Mouse (Mus musculus) limb, embryonic 15.5 days (tissue): ENCODE data around the gene Tmem236. TPM values are rescaled to one million over a fixed set of nuclear protein-coding genes. Genes with fewer than 3 reads are reported as not detected.
"Not testable (repeated sequence)": the region's sequence is repeated elsewhere in the genome, so short reads cannot be mapped to it uniquely, and the experiment has no call there.

Experiments
- ATAC-seq: fragments of 200-750 bp; cut with Nextera tagmentation; 2 replicates; pipeline ENCODE4 v1.8.0; 2017; ENCODE audit warnings: low read depth, moderate TSS enrichment; ENCODE audit not compliant: insufficient number of reproducible peaks, low FRiP score, low TSS enrichment
- H3K27ac ChIP-seq: fragments of 300-500 bp; sonication (generic); 2 replicates; pipeline ENCODE4 v1.5.1; 2015; ENCODE audit warnings: moderate library complexity, mild to moderate bottlenecking, inconsistent platforms
- H3K27me3 ChIP-seq: fragments of 300-500 bp; sonication (generic); 2 replicates; pipeline ENCODE4 v1.6.1; 2015; ENCODE audit warnings: inconsistent platforms
- H3K36me3 ChIP-seq: fragments of 300-500 bp; sonication (generic); 2 replicates; pipeline ENCODE4 v1.6.1; 2015; ENCODE audit warnings: inconsistent platforms
- H3K4me1 ChIP-seq: fragments of 300-500 bp; sonication (generic); 2 replicates; pipeline ENCODE4 v1.6.1; 2015; ENCODE audit warnings: inconsistent platforms
- H3K4me2 ChIP-seq: fragments of 300-500 bp; sonication (generic); 2 replicates; pipeline ENCODE4 v1.6.1; 2015; ENCODE audit warnings: mild to moderate bottlenecking, inconsistent platforms
- H3K4me3 ChIP-seq: fragments of 300-500 bp; sonication (generic); 2 replicates; pipeline ENCODE4 v1.5.1; 2015; ENCODE audit warnings: mild to moderate bottlenecking, inconsistent platforms
- H3K9ac ChIP-seq: fragments of 300-500 bp; sonication (generic); 2 replicates; pipeline ENCODE4 v1.6.1; 2015; ENCODE audit warnings: inconsistent platforms
- H3K9me3 ChIP-seq: fragments of 300-500 bp; sonication (generic); 2 replicates; pipeline ENCODE4 v1.6.1; 2016; ENCODE audit warnings: inconsistent platforms
- WGBS: fragments of 180-500 bp; shearing (Covaris S2); methylation state at CpG from one replicate; pipeline ENCODE4 v1.1.7; 2015; 5-methylcytosine and 5-hydroxymethylcytosine counted together
- polyA plus RNA-seq: library from polyadenylated mRNA; unstranded; fragments of >200 nt; fragmentation: Nextera tagmentation; extraction: Ambion mirVana; gene quantifications from 2 replicates; pipeline ENCODE4 v1.2.1, GENCODE M21; 2015

The Tmem236 gene
- polyA plus RNA-seq, 1 experiment from 2014 or later, result 0.09 TPM

DNA sequence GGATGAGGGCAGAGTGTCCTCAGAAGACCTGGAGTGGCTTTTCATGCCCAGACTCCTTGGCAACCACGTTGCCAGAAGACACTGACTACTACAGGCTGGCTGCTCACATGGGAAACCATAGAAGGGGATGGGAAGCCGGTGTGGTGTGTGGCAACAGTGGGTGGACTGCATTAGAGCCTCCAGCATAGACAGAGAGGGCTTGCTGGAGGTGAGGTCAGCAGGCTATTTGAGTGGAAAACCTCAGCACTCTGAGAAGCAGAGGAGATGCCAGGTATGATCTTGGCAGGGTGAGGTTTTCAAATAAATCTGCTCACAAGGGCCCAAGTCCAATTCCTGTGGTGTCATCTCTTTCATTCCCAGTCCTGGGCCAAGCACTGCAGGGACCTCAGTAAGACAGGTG lies 25.3 kb downstream of the Tmem236 start:
- no peak overlapping the region for H3K4me2 ChIP-seq
- no peak for ATAC-seq
- no peak overlapping the region for H3K27ac ChIP-seq
- 50% methylated on average over 2 of the region's 2 CpGs for WGBS
- no peak overlapping the region for H3K4me3 ChIP-seq
- no peaks in the 10 kb centered on the region for H3K27me3 ChIP-seq
- H3K36me3 ChIP-seq, result no peaks in the 10 kb centered on the region
- no peaks in the 10 kb centered on the region for H3K4me1 ChIP-seq
- H3K9ac ChIP-seq, result no peak overlapping the region
- H3K9me3 ChIP-seq, result no peaks in the 10 kb centered on the region

DNA sequence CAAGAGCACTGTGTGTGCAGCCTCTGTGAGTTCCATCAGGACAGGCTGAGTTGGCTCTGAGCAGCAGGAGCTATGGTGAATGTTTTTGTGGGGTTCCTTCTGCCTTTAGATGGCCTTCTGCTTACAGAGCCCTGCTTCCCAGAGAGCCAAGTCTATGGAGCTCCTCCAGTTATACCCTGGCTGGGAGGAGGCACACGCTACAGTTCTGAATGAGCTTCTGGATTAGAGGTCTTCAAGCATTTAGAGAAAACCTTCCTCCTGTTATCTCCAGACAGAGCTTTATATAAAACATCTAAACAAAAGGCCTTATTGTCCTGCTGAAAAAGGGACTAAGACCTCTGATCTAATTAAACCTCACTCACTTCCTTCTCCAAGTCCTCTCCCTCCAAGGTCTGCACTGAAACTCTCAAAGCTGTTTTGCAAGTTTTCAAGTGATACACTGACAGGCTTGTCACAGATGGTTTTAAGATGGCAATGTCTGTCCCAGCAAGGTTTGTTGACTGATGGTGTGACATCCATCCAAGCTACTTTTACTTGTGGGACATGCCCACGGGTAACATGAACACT lies 26.6 kb downstream of the Tmem236 start:
- not testable (repeated sequence) for H3K9me3 ChIP-seq, H3K9ac ChIP-seq, H3K36me3 ChIP-seq, ATAC-seq, H3K4me2 ChIP-seq, H3K27ac ChIP-seq, H3K27me3 ChIP-seq, H3K4me1 ChIP-seq, H3K4me3 ChIP-seq
- WGBS, result 83% methylated on average over 1 of the region's 2 CpGs

DNA sequence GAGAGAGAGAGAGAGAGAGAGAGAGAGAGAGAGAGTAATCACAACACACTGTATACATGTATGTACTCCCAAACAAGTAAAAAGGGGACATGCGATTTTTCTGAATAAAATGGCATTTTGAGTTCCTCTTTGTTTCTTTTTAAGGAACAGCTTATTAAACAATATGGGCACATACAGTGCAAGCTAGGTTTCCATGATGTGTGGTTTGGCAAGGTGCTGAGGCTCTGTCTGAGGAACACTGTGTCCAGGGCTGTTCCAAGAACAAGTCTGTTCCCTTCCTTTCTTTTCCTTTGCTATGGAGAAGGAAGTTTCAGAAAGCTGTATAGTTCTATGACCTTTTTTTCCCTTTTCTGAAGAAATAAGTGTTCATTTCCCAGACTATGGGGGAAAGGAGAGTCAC lies 30.0 kb downstream of the Tmem236 start:
- Histone ChIP-seq H3K9ac (no peak overlapping the region), H3K27ac (no peak overlapping the region), H3K4me1 (no peaks in the 10 kb centered on the region), H3K4me3 (no peak overlapping the region), H3K27me3 (no peaks in the 10 kb centered on the region), H3K4me2 (no peak overlapping the region), H3K36me3 (no peaks in the 10 kb centered on the region), H3K9me3 (no peaks in the 10 kb centered on the region)
- 93% methylated on average over 1 of the region's 1 CpGs for WGBS
- ATAC-seq, result no peak

DNA sequence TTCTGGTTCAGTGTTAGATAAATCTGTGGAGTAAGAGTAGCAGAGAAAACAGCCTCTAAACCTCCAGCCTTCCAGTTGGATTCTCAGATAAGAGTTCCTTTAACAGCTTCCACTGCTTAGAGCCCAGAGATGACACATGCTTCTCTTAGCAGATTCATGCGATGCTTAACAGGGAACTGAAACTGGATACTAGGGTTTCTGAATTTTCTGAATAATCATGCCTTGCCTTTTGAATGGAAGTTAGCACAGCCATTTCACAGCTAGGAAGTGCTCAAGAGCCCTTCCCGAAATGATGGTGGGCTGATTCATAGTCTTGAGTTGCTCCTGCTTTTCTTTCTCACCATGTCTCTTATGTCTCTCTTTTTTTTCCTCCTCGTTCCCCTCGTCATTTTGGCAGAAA lies 32.5 kb downstream of the Tmem236 start:
- Histone ChIP-seq H3K27ac (no peak overlapping the region), H3K9ac (no peak overlapping the region), H3K4me1 (no peaks in the 10 kb centered on the region), H3K36me3 (no peaks in the 10 kb centered on the region), H3K9me3 (no peaks in the 10 kb centered on the region), H3K27me3 (no peaks in the 10 kb centered on the region), H3K4me3 (no peak overlapping the region), H3K4me2 (no peak overlapping the region)
- no peak for ATAC-seq
- 74% methylated on average over 4 of the region's 4 CpGs for WGBS

DNA sequence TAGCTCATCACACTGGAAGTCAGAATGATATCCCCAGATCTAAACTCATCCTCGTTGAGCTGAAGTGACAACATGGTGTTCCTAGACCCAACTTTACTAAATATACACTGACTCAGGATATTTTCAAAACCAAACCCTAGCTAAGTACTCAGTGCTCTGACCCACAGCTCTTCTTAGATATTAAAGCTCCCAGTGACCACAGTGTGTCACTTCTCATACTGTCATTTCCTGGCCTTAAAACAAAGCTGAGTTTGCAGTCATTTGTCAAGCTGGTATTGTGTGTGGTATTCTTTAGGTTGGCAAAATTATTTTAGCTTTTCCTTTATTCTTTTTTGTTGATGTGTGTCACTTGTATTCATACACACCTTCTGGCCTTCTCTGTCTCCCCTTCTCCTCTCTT lies 36.4 kb downstream of the Tmem236 start:
- WGBS, result 90% methylated on average over 1 of the region's 1 CpGs

DNA sequence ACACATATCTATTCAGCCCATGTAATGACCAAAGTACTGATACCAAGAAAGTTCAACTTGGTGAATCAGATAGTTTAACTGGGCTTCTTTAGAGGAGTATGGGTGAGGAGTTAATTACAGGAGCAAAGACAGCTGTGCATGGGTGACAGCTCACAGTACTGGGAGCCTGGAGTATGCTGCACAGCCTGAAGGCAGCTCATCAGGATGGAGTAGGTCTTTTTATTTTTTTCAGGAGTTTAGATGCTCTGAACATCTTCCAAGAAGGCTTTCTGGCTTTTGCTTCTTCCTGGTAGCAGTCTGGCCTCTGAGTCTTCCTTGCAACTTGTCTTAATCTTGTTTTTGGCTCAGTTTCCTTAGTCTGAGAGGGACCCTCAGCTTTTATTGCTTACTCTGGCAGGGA lies 37.3 kb downstream of the Tmem236 start:
- Histone ChIP-seq H3K4me3 (no peak overlapping the region), H3K4me2 (no peak overlapping the region), H3K27me3 (no peaks in the 10 kb centered on the region), H3K36me3 (no peaks in the 10 kb centered on the region), H3K27ac (no peak overlapping the region), H3K9ac (no peak overlapping the region), H3K9me3 (no peaks in the 10 kb centered on the region), H3K4me1 (no peaks in the 10 kb centered on the region)
- no peak for ATAC-seq

More for the DNA sequence above, 36.4 kb downstream of the Tmem236 start:
- Histone ChIP-seq H3K9me3 (no peaks in the 10 kb centered on the region), H3K4me3 (no peak overlapping the region), H3K27ac (no peak overlapping the region), H3K9ac (no peak overlapping the region), H3K27me3 (no peaks in the 10 kb centered on the region), H3K36me3 (no peaks in the 10 kb centered on the region), H3K4me1 (no peaks in the 10 kb centered on the region), H3K4me2 (no peak overlapping the region)
- ATAC-seq, result no peak

DNA sequence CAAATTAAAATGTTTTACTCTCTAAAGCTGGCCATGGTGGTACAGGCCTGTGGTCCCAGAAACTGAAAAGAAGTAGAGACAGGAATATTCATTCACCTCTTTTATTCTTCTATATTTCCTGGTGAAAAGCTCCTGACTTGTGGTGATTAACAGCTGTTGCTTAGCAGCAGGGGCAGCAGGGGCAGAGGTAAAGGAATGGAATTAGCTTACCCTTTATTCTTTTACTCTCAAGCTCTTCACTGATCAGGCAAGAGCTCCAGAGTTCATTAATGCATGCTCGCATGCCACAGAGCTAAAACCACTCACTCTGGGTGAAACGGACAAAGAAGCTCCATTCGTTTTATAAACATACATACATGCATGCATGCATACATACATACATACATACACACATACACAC lies 40.4 kb downstream of the Tmem236 start:
- WGBS, result 63% methylated on average over 3 of the region's 3 CpGs
- no peaks in the 10 kb centered on the region for H3K27me3 ChIP-seq
- no peaks in the 10 kb centered on the region for H3K4me1 ChIP-seq
- no peaks in the 10 kb centered on the region for H3K36me3 ChIP-seq
- ATAC-seq, result no peak
- H3K4me3 ChIP-seq, result no peak overlapping the region
- no peak overlapping the region for H3K4me2 ChIP-seq
- H3K9ac ChIP-seq, result no peak overlapping the region
- no peak overlapping the region for H3K27ac ChIP-seq
- H3K9me3 ChIP-seq, result no peaks in the 10 kb centered on the region

DNA sequence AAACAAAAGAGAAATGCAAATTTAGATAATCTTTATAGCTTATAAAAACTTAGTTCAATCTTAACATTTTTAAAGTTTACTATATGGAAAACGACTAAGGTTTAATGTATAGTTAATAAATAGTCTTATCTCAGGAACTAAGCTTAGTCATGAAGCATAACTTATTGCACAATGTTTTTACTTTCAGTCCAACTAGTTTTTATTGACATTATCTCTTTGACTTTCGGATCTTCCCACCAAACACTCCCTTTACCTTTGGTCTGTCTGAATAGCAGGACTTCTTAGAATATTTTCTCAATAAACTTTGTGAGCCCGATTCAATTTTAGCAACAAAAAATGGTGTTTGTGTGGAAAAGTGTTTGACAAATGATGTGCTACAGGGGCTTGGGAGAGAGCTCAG lies 42.3 kb downstream of the Tmem236 start:
- no peaks in the 10 kb centered on the region for H3K27me3 ChIP-seq
- no peak overlapping the region for H3K27ac ChIP-seq
- H3K4me3 ChIP-seq, result no peak overlapping the region
- whole genome bisulfite sequencing, result 75% methylated on average over 3 of the region's 3 CpGs
- ATAC-seq, result no peak
- H3K4me2 ChIP-seq, result no peak overlapping the region
- no peaks in the 10 kb centered on the region for H3K9me3 ChIP-seq
- no peaks in the 10 kb centered on the region for H3K4me1 ChIP-seq
- no peak overlapping the region for H3K9ac ChIP-seq
- H3K36me3 ChIP-seq, result no peaks in the 10 kb centered on the region

DNA sequence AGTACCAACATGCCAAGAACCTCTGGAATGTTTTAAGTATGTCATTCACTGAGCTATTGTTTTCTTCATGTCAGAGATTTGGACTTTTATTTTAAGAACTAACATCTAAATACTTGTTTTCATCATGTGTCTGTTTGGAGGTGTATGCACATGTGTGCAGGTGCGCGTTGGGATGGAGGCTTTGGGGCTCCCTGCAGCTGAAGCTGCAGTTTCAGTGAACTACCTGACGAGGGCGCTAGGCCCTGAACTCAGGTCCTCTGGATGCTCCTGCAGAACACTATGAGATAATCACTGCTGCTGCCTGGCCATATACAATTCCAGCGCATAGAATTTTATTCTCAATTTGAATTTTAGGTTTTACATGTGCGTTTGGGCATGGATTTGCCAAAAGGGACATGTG lies 43.8 kb downstream of the Tmem236 start:
- Histone ChIP-seq H3K9ac (no peak overlapping the region), H3K27ac (no peak overlapping the region), H3K27me3 (no peaks in the 10 kb centered on the region), H3K4me1 (no peaks in the 10 kb centered on the region), H3K36me3 (no peaks in the 10 kb centered on the region), H3K9me3 (no peaks in the 10 kb centered on the region), H3K4me2 (no peak overlapping the region), H3K4me3 (no peak overlapping the region)
- WGBS, result 75% methylated on average over 6 of the region's 6 CpGs
- no peak for ATAC-seq

DNA sequence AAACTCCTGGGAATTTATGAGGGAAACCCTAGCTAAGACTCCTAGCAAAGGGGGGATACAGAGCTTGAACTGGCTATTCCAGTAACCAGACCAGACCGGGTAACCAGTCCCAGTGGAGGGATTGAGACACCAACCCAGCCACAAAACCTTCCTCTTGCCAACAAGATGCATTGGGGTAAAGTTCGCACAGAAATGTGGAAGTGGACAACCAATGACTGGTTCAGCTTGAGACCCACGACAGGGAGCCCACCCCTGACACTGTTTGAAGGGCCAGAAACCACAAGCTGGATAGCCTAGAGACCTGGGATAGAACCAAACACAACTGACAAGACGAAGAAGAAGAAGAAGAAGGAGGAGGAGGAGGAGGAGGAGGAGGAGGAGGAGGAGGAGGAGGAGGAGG lies 50.1 kb downstream of the Tmem236 start:
- H3K27ac ChIP-seq, result no peak overlapping the region
- no peak for ATAC-seq
- no peaks in the 10 kb centered on the region for H3K36me3 ChIP-seq
- H3K4me2 ChIP-seq, result no peak overlapping the region
- WGBS, result 76% methylated on average over 3 of the region's 4 CpGs
- no peaks in the 10 kb centered on the region for H3K27me3 ChIP-seq
- no peak overlapping the region for H3K4me3 ChIP-seq
- no peaks in the 10 kb centered on the region for H3K9me3 ChIP-seq
- no peak overlapping the region for H3K9ac ChIP-seq
- H3K4me1 ChIP-seq, result no peaks in the 10 kb centered on the region

DNA sequence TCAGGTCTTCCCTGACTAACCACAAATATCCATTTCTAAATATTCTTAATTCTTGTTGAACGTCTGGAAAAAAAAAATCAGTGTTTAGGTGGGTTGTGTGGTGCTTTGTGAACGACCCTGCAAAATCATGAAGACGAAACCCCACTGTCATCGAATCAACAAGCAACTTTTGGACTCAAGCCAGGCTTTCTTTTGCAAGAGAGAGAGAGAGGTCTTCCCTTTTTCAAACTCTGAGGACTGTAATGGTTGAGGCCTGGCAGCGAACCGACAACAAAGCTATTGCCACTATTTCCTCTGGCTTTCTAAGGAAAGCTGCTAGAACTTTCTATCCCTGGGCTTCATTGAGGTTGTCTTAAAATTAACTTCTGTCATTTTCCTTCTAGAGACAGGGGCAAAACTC lies 54.2 kb downstream of the Tmem236 start:
- Histone ChIP-seq H3K4me3 (no peak overlapping the region), H3K4me2 (no peak overlapping the region), H3K36me3 (no peaks in the 10 kb centered on the region), H3K4me1 (no peaks in the 10 kb centered on the region), H3K27me3 (no peaks in the 10 kb centered on the region), H3K9ac (no peak overlapping the region), H3K27ac (no peak overlapping the region), H3K9me3 (no peaks in the 10 kb centered on the region)
- 70% methylated on average over 6 of the region's 6 CpGs for WGBS
- ATAC-seq, result no peak

DNA sequence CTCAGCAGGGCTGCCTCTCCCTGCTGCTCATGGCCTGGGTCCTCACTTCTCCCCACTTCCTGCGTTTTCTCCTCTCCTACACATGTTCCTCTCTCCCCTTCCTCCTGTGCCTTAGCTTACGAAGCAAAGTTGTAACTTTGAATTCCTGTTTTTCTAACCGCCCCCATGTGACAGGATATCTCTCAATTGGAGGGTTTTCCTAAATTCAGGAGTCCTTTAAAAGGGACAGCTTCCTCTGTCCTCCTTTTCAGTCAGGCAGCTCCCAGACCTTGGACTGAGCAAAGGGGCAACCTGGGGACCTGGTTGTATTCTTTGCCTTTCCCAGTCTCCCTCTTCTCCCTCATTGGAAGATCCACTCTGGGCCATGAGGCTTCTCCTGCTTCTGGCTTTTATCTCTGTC lies 54.8 kb downstream of the Tmem236 start, which contains the start of gene Mrc1:
Mrc1 (plus strand) TSS at position 244 of the 400 bp plus-strand sequence.
- ATAC-seq, result no peak
- Histone ChIP-seq H3K4me1 (no peaks in the 10 kb centered on the region), H3K9ac (no peak within 1 kb of the TSS), H3K4me2 (no peak within 1 kb of the TSS), H3K9me3 (no peaks in the 10 kb centered on the region), H3K4me3 (no peak within 1 kb of the TSS), H3K36me3 (no peaks in the 10 kb centered on the region), H3K27ac (no peak within 1 kb of the TSS), H3K27me3 (no peaks in the 10 kb centered on the region)
- 52% methylated on average over 3 of the region's 3 CpGs for WGBS

DNA sequence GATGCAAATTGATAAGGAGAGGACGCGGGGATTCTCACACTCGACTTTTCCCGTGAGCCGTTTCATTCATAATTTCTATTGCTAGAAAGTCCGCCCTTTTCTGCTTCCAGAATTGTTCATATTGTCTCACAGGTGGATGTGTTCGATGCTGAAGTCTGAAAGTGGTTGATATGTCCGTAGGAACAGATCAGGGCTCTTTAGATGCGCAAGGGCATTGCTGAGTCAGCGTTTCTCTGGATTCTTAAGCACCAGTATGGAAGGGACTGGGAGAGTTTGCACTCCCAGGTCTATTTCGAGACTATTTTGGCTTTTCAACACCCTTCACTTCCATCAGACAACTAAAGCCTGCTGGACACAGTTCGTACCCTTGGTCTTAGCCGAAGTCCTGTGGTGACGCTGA lies 55.7 kb downstream of the Tmem236 start:
- H3K4me1 ChIP-seq, result no peaks in the 10 kb centered on the region
- H3K4me3 ChIP-seq, result no peak overlapping the region
- H3K9me3 ChIP-seq, result no peaks in the 10 kb centered on the region
- no peak overlapping the region for H3K27ac ChIP-seq
- H3K27me3 ChIP-seq, result no peaks in the 10 kb centered on the region
- H3K9ac ChIP-seq, result no peak overlapping the region
- no peak overlapping the region for H3K4me2 ChIP-seq
- no peaks in the 10 kb centered on the region for H3K36me3 ChIP-seq
- ATAC-seq, result no peak
- WGBS, result 93% methylated on average over 14 of the region's 14 CpGs
